Mouse (Mus musculus): ENCODE measurements around the gene Wnt16.

Wnt16 gene

GRCm38 (mm10) chr6:22325364-22326072, 37.5 kb downstream of the Wnt16 start:
- DNase-seq (ENCODE audit: low read depth, low spot score): peak; percentile 64

GRCm38 (mm10) chr6:22326289-22326688, 38.3 kb downstream of the Wnt16 start:
- DNase-seq (ENCODE audit: low read depth, low spot score): no peak

- no peak for DNase-seq (ENCODE audit: low read depth, low spot score)
These were observed 39.1 kb downstream of the Wnt16 start for GRCm38 (mm10) chr6:22327091-22327490.

GRCm38 (mm10) chr6:22327931-22328330, 39.9 kb downstream of the Wnt16 start:
- no peak for DNase-seq (ENCODE audit: low read depth, low spot score)

GRCm38 (mm10) chr6:22330169-22330960, 42.3 kb downstream of the Wnt16 start:
- DNase-seq (ENCODE audit: low read depth, low spot score): no peak

- peak; percentile 55 for DNase-seq (ENCODE audit: low read depth, low spot score)
These were observed 44.5 kb downstream of the Wnt16 start for GRCm38 (mm10) chr6:22332548-22332947.

GRCm38 (mm10) chr6:22339763-22340542, 51.9 kb downstream of the Wnt16 start:
- DNase-seq (ENCODE audit: low read depth, low spot score): no peak

GRCm38 (mm10) chr6:22340779-22341178, 52.8 kb downstream of the Wnt16 start:
- DNase-seq (ENCODE audit: low read depth, low spot score): no peak

GRCm38 (mm10) chr6:22343292-22343691, 55.3 kb downstream of the Wnt16 start:
- DNase-seq (ENCODE audit: low read depth, low spot score): no peak

- no peak for DNase-seq (ENCODE audit: low read depth, low spot score)
These were observed 55.7 kb downstream of the Wnt16 start for GRCm38 (mm10) chr6:22343706-22344105.

- DNase-seq (ENCODE audit: low read depth, low spot score): no peak
These were observed 56.4 kb downstream of the Wnt16 start for GRCm38 (mm10) chr6:22344443-22344842.

- DNase-seq (ENCODE audit: low read depth, low spot score): no peak
These were observed 59.3 kb downstream of the Wnt16 start for GRCm38 (mm10) chr6:22347132-22347902.
